Mouse (Mus musculus): ENCODE data around the gene Ugp2. TPM values are rescaled to one million over a fixed set of nuclear protein-coding genes. Genes with fewer than 3 reads are reported as not detected.

The Ugp2 gene
- polyA plus RNA-seq, 1 experiment from 2014 or later: 67.8 TPM

GRCm38 (mm10) chr11:21386790-21387189, 15.8 kb upstream of the Ugp2 start:
- Histone ChIP-seq H3K4me3 (replicated peaks; ENCODE audit: low read length) (no peak overlapping the region), H3K36me3 (replicated peaks; ENCODE audit: control insufficient read depth, insufficient read depth) (no peaks in the 10 kb centered on the region), H3K4me1 (replicated peaks; ENCODE audit: control insufficient read depth, insufficient read depth, low read length) (no peaks in the 10 kb centered on the region), H3K4me2 (replicated peaks) (no peak overlapping the region), H3K27me3 (ENCODE audit: control insufficient read depth, insufficient read depth, low read length) (no peaks in the 10 kb centered on the region), H3K9ac (no peak overlapping the region), H3K27ac (no peak overlapping the region), H3K9me3 (ENCODE audit: control insufficient read depth, low read length) (no peaks in the 10 kb centered on the region)
- no peak for DNase-seq (ENCODE audit: low spot score)
- 80% methylated on average over 4 of the region's 4 CpGs for WGBS
- no peak for ATAC-seq (ENCODE audit: low FRiP score)

GRCm38 (mm10) chr11:21374096-21374495, 3.1 kb upstream of the Ugp2 start:
- no peak overlapping the region for H3K4me3 ChIP-seq (replicated peaks; ENCODE audit: low read length)
- H3K9ac ChIP-seq: no peak overlapping the region
- H3K4me1 ChIP-seq (replicated peaks; ENCODE audit: control insufficient read depth, insufficient read depth, low read length): peaks cover 7% of the 10 kb centered on the region
- no peak overlapping the region for H3K27ac ChIP-seq
- ATAC-seq (ENCODE audit: low FRiP score) (no peak), DNase-seq (ENCODE audit: low spot score) (no peak)
- no peaks in the 10 kb centered on the region for H3K36me3 ChIP-seq (replicated peaks; ENCODE audit: control insufficient read depth, insufficient read depth)
- no peaks in the 10 kb centered on the region for H3K27me3 ChIP-seq (ENCODE audit: control insufficient read depth, insufficient read depth, low read length)
- no peaks in the 10 kb centered on the region for H3K9me3 ChIP-seq (ENCODE audit: control insufficient read depth, low read length)
- 84% methylated on average over 3 of the region's 3 CpGs for WGBS
- no peak overlapping the region for H3K4me2 ChIP-seq (replicated peaks)

- Histone ChIP-seq H3K27me3 (ENCODE audit: control insufficient read depth, insufficient read depth, low read length) (no peaks in the 10 kb centered on the region), H3K4me2 (replicated peaks) (peak overlapping the region; percentile 65), H3K9ac (peak overlapping the region; percentile 91), H3K36me3 (replicated peaks; ENCODE audit: control insufficient read depth, insufficient read depth) (no peaks in the 10 kb centered on the region), H3K27ac (peak overlapping the region; percentile 85), H3K4me1 (replicated peaks; ENCODE audit: control insufficient read depth, insufficient read depth, low read length) (peaks cover 15% of the 10 kb centered on the region), H3K9me3 (ENCODE audit: control insufficient read depth, low read length) (no peaks in the 10 kb centered on the region), H3K4me3 (replicated peaks; ENCODE audit: low read length) (peak overlapping the region; percentile 95)
- DNase-seq (ENCODE audit: low spot score) (peak; percentile 57), ATAC-seq (ENCODE audit: low FRiP score) (peak; percentile 90)
- under 1% methylated on average over 59 of the region's 69 CpGs for WGBS
Measured at GRCm38 (mm10) chr11:21370399-21371121, 441 bp downstream of the Ugp2 start.

- Histone ChIP-seq H3K4me1 (replicated peaks; ENCODE audit: control insufficient read depth, insufficient read depth, low read length) (peaks cover 15% of the 10 kb centered on the region), H3K4me2 (replicated peaks) (peak overlapping the region; percentile 65), H3K4me3 (replicated peaks; ENCODE audit: low read length) (peak overlapping the region; percentile 95), H3K36me3 (replicated peaks; ENCODE audit: control insufficient read depth, insufficient read depth) (no peaks in the 10 kb centered on the region), H3K27me3 (ENCODE audit: control insufficient read depth, insufficient read depth, low read length) (no peaks in the 10 kb centered on the region), H3K27ac (no peak overlapping the region), H3K9me3 (ENCODE audit: control insufficient read depth, low read length) (no peaks in the 10 kb centered on the region), H3K9ac (peak overlapping the region; percentile 91)
- DNase-seq (ENCODE audit: low spot score) (no peak), ATAC-seq (ENCODE audit: low FRiP score) (no peak)
- WGBS: 25% methylated on average over 9 of the region's 9 CpGs
Measured at GRCm38 (mm10) chr11:21369248-21370016, 1.6 kb downstream of the Ugp2 start.

- Histone ChIP-seq H3K27ac (no peak overlapping the region), H3K27me3 (ENCODE audit: control insufficient read depth, insufficient read depth, low read length) (no peaks in the 10 kb centered on the region), H3K4me2 (replicated peaks) (peak overlapping the region; percentile 65), H3K4me1 (replicated peaks; ENCODE audit: control insufficient read depth, insufficient read depth, low read length) (peaks cover 15% of the 10 kb centered on the region), H3K9me3 (ENCODE audit: control insufficient read depth, low read length) (no peaks in the 10 kb centered on the region), H3K4me3 (replicated peaks; ENCODE audit: low read length) (peak overlapping the region; percentile 95; the same call in 1 of the 2 replicates), H3K9ac (no peak overlapping the region), H3K36me3 (replicated peaks; ENCODE audit: control insufficient read depth, insufficient read depth) (no peaks in the 10 kb centered on the region)
- WGBS: 60% methylated on average over 7 of the region's 7 CpGs
- ATAC-seq (ENCODE audit: low FRiP score) (no peak), DNase-seq (ENCODE audit: low spot score) (no peak)
Measured at GRCm38 (mm10) chr11:21368466-21368865, 2.5 kb downstream of the Ugp2 start.

- H3K4me2 ChIP-seq (replicated peaks): no peak overlapping the region
- no peaks in the 10 kb centered on the region for H3K9me3 ChIP-seq (ENCODE audit: control insufficient read depth, low read length)
- 91% methylated on average over 4 of the region's 4 CpGs for WGBS
- ATAC-seq (ENCODE audit: low FRiP score) (no peak), DNase-seq (ENCODE audit: low spot score) (no peak)
- no peaks in the 10 kb centered on the region for H3K36me3 ChIP-seq (replicated peaks; ENCODE audit: control insufficient read depth, insufficient read depth)
- no peak overlapping the region for H3K9ac ChIP-seq
- 0 out of 2 replicates have a peak, but pooled peaks cover under 1% of the 10 kb centered on the region for H3K4me1 ChIP-seq (replicated peaks; ENCODE audit: control insufficient read depth, insufficient read depth, low read length)
- no peaks in the 10 kb centered on the region for H3K27me3 ChIP-seq (ENCODE audit: control insufficient read depth, insufficient read depth, low read length)
- H3K4me3 ChIP-seq (replicated peaks; ENCODE audit: low read length): no peak overlapping the region
- no peak overlapping the region for H3K27ac ChIP-seq
Measured at GRCm38 (mm10) chr11:21363144-21363940, 7.7 kb downstream of the Ugp2 start.

- Histone ChIP-seq H3K4me3 (replicated peaks; ENCODE audit: low read length) (no peak overlapping the region), H3K36me3 (replicated peaks; ENCODE audit: control insufficient read depth, insufficient read depth) (peaks cover 37% of the 10 kb centered on the region), H3K9me3 (ENCODE audit: control insufficient read depth, low read length) (no peaks in the 10 kb centered on the region), H3K4me1 (replicated peaks; ENCODE audit: control insufficient read depth, insufficient read depth, low read length) (no peaks in the 10 kb centered on the region), H3K27me3 (ENCODE audit: control insufficient read depth, insufficient read depth, low read length) (no peaks in the 10 kb centered on the region), H3K27ac (no peak overlapping the region), H3K4me2 (replicated peaks) (no peak overlapping the region), H3K9ac (no peak overlapping the region)
- WGBS: 92% methylated on average over 7 of the region's 7 CpGs
- no peak for DNase-seq (ENCODE audit: low spot score)
- no peak for ATAC-seq (ENCODE audit: low FRiP score)
Measured at GRCm38 (mm10) chr11:21351296-21351695, 19.7 kb downstream of the Ugp2 start.

GRCm38 (mm10) chr11:21348890-21349289, 22.1 kb downstream of the Ugp2 start:
- Histone ChIP-seq H3K4me3 (replicated peaks; ENCODE audit: low read length) (no peak overlapping the region), H3K27ac (no peak overlapping the region), H3K9me3 (ENCODE audit: control insufficient read depth, low read length) (no peaks in the 10 kb centered on the region), H3K4me1 (replicated peaks; ENCODE audit: control insufficient read depth, insufficient read depth, low read length) (no peaks in the 10 kb centered on the region), H3K9ac (no peak overlapping the region), H3K36me3 (replicated peaks; ENCODE audit: control insufficient read depth, insufficient read depth) (peaks cover 42% of the 10 kb centered on the region), H3K4me2 (replicated peaks) (no peak overlapping the region), H3K27me3 (ENCODE audit: control insufficient read depth, insufficient read depth, low read length) (no peaks in the 10 kb centered on the region)
- 84% methylated on average over 2 of the region's 2 CpGs for WGBS
- ATAC-seq (ENCODE audit: low FRiP score) (no peak), DNase-seq (ENCODE audit: low spot score) (no peak)

GRCm38 (mm10) chr11:21346020-21346419, 25.0 kb downstream of the Ugp2 start:
- H3K27me3 ChIP-seq (ENCODE audit: control insufficient read depth, insufficient read depth, low read length): no peaks in the 10 kb centered on the region
- H3K9ac ChIP-seq: no peak overlapping the region
- no peaks in the 10 kb centered on the region for H3K4me1 ChIP-seq (replicated peaks; ENCODE audit: control insufficient read depth, insufficient read depth, low read length)
- no peak for DNase-seq (ENCODE audit: low spot score)
- no peak for ATAC-seq (ENCODE audit: low FRiP score)
- no peak overlapping the region for H3K4me3 ChIP-seq (replicated peaks; ENCODE audit: low read length)
- no peak overlapping the region for H3K27ac ChIP-seq
- H3K4me2 ChIP-seq (replicated peaks): no peak overlapping the region
- H3K9me3 ChIP-seq (ENCODE audit: control insufficient read depth, low read length): no peaks in the 10 kb centered on the region
- WGBS: 95% methylated on average over 3 of the region's 3 CpGs
- peaks cover 39% of the 10 kb centered on the region for H3K36me3 ChIP-seq (replicated peaks; ENCODE audit: control insufficient read depth, insufficient read depth)
